Mouse (Mus musculus) thymus, adult 2 months (tissue): ENCODE results near the gene Nsf.

Experiments used
- CTCF ChIP-seq: fragments of 200-500 bp; IDR thresholded peaks from 2 replicates; pipeline ENCODE4 v1.5.1; 2012; ENCODE audit warnings: mild to moderate bottlenecking, control low read depth, low read length, moderate library complexity, borderline replicate concordance; ENCODE audit not compliant: control insufficient read depth, poor library complexity, insufficient read depth; ENCODE audit errors: extremely low read depth
- POLR2A ChIP-seq: fragments of 200-500 bp; IDR thresholded peaks from 2 replicates; pipeline ENCODE4 v1.6.1; 2012; ENCODE audit warnings: mild to moderate bottlenecking, low read length, control low read depth, moderate library complexity; ENCODE audit not compliant: control insufficient read depth, poor library complexity, insufficient read depth; ENCODE audit errors: extremely low read depth

DNA sequence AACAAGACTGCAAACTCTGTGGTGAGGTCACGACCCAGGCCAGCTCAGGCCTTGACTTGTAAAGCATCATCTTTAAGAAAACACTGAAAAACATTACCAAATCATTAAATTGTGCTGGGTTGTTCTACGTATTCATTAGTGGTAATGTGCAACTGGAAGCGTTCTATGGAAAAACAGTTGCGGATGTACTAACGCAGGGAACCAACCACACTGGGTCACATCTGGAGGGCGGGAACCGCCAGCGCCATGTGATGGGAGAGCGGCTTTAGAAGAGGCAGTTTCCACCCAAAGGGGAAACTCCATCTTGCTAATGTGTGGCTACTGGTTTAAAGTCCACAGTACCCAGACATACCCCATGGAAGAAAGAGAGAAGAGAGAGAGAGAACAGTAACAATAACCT is 123.4 kb downstream of the Nsf start:
- TF ChIP-seq POLR2A, result no peak
- no peak for TF ChIP-seq CTCF
